Mouse (Mus musculus): ENCODE measurements around the gene Hgd.

- TF ChIP-seq CTCF (IDR thresholded peaks at IDR 0.05; ENCODE audit: low read depth) (no peak), EP300 (IDR thresholded peaks at IDR 0.05; ENCODE audit: low read depth) (no peak)
These were observed 46.5 kb downstream of the Hgd start for GRCm38 (mm10) chr16:37626388-37626949.
